Mouse (Mus musculus): Measurements from ENCODE around the gene Bin2. TPM values are rescaled to one million over a fixed set of nuclear protein-coding genes. Genes with fewer than 3 reads are reported as not detected.
A peak's percentile ranks its signal among the peaks of the same experiment; 100 is the strongest.

The Bin2 gene
- 132 and 135 TPM in 2 replicates for polyA plus RNA-seq (2012; ENCODE audit: insufficient read depth, insufficient read length, missing spikeins)

GRCm38 (mm10) chr15:100669337-100669736 is at the start of gene Bin2:
Gene Bin2 (minus strand): TSS chr15:100669553.
- peak within 1 kb of the TSS; percentile 66 for H3K27ac ChIP-seq (ENCODE audit: insufficient read depth, low read depth, low read length)
- H3K4me3 ChIP-seq (ENCODE audit: insufficient read depth, low read length) = peak within 1 kb of the TSS; percentile 89
- TF ChIP-seq POLR2A (IDR thresholded peaks at IDR 0.05; ENCODE audit: borderline replicate concordance, low read depth, low read length) (peak; percentile 77; the same call in 1 of the 2 replicates), CTCF (IDR thresholded peaks at IDR 0.05; ENCODE audit: low read depth, low read length) (no peak)
- peaks cover 52% of the 10 kb centered on the region for H3K4me1 ChIP-seq (ENCODE audit: control insufficient read depth, insufficient read depth, low read length)

GRCm38 (mm10) chr15:100718572-100718971 is 49.2 kb upstream of the Bin2 start:
- Histone ChIP-seq H3K4me3 (ENCODE audit: insufficient read depth, low read length) (no peak overlapping the region), H3K27ac (ENCODE audit: insufficient read depth, low read depth, low read length) (no peak overlapping the region), H3K4me1 (ENCODE audit: control insufficient read depth, insufficient read depth, low read length) (peaks cover 15% of the 10 kb centered on the region)
- TF ChIP-seq POLR2A (IDR thresholded peaks at IDR 0.05; ENCODE audit: borderline replicate concordance, low read depth, low read length) (no peak), CTCF (IDR thresholded peaks at IDR 0.05; ENCODE audit: low read depth, low read length) (peak; percentile 51; the same call in 1 of the 2 replicates)

DNA sequence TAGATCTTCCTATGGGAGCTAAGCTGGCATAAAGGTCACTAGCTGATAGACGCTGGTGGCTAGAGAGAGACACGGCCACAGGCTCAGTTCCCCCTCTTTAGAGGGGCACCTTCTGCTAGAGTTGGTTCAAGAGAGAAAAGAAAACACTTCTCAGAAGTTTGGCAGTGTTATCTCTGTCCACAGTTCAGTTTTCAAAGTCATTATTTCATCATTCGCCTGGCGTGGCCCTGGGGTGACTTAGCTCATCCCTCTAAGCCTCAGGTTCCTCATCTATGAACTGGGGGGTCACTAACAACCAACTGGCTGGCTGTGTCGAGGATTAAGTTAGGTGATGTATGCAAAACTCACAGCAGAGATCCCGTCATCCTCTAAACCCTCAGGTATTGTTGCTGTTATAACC is 48.6 kb upstream of the Bin2 start:
- H3K4me1 ChIP-seq (ENCODE audit: control insufficient read depth, insufficient read depth, low read length) = peaks cover 15% of the 10 kb centered on the region
- no peak for TF ChIP-seq POLR2A (IDR thresholded peaks at IDR 0.05; ENCODE audit: borderline replicate concordance, low read depth, low read length)
- TF ChIP-seq CTCF (IDR thresholded peaks at IDR 0.05; ENCODE audit: low read depth, low read length) = no peak
- H3K27ac ChIP-seq (ENCODE audit: insufficient read depth, low read depth, low read length) = no peak overlapping the region
- H3K4me3 ChIP-seq (ENCODE audit: insufficient read depth, low read length) = no peak overlapping the region

GRCm38 (mm10) chr15:100715399-100715993 is 46.1 kb upstream of the Bin2 start:
- H3K4me1 ChIP-seq (ENCODE audit: control insufficient read depth, insufficient read depth, low read length) = peaks cover 4% of the 10 kb centered on the region; the same call in 1 of the 2 replicates
- H3K4me3 ChIP-seq (ENCODE audit: insufficient read depth, low read length) = no peak overlapping the region
- H3K27ac ChIP-seq (ENCODE audit: insufficient read depth, low read depth, low read length) = no peak overlapping the region
- TF ChIP-seq POLR2A (IDR thresholded peaks at IDR 0.05; ENCODE audit: borderline replicate concordance, low read depth, low read length) (no peak), CTCF (IDR thresholded peaks at IDR 0.05; ENCODE audit: low read depth, low read length) (no peak)

- peaks cover 4% of the 10 kb centered on the region; the same call in 1 of the 2 replicates for H3K4me1 ChIP-seq (ENCODE audit: control insufficient read depth, insufficient read depth, low read length)
- H3K4me3 ChIP-seq (ENCODE audit: insufficient read depth, low read length) = no peak overlapping the region
- TF ChIP-seq POLR2A (IDR thresholded peaks at IDR 0.05; ENCODE audit: borderline replicate concordance, low read depth, low read length) (no peak), CTCF (IDR thresholded peaks at IDR 0.05; ENCODE audit: low read depth, low read length) (no peak)
- H3K27ac ChIP-seq (ENCODE audit: insufficient read depth, low read depth, low read length) = no peak overlapping the region
Measured at GRCm38 (mm10) chr15:100714470-100714869, 45.1 kb upstream of the Bin2 start.

DNA sequence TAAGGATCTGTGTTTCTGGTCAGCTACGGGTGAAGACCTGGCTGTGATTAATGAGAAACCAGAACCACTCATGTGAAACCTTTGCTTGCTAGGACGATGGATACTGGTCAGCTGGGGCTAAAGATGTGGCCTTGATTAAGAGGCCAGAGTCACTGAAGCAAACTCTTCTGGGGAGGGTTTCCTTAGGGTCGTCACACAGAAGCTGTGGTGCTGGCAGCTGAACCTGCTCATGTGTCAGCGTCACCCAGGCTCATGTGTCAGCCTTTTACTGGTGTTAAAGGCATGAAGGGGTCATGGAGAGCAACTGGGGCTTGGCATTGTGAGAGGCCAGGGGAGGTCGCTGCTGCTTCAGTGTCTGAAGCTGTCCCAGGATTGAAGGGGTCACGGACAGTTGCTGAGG is 41.5 kb upstream of the Bin2 start:
- Histone ChIP-seq H3K4me1 (ENCODE audit: control insufficient read depth, insufficient read depth, low read length) (no peaks in the 10 kb centered on the region), H3K4me3 (ENCODE audit: insufficient read depth, low read length) (no peak overlapping the region), H3K27ac (ENCODE audit: insufficient read depth, low read depth, low read length) (no peak overlapping the region)
- TF ChIP-seq POLR2A (IDR thresholded peaks at IDR 0.05; ENCODE audit: borderline replicate concordance, low read depth, low read length) (no peak), CTCF (IDR thresholded peaks at IDR 0.05; ENCODE audit: low read depth, low read length) (no peak)

DNA sequence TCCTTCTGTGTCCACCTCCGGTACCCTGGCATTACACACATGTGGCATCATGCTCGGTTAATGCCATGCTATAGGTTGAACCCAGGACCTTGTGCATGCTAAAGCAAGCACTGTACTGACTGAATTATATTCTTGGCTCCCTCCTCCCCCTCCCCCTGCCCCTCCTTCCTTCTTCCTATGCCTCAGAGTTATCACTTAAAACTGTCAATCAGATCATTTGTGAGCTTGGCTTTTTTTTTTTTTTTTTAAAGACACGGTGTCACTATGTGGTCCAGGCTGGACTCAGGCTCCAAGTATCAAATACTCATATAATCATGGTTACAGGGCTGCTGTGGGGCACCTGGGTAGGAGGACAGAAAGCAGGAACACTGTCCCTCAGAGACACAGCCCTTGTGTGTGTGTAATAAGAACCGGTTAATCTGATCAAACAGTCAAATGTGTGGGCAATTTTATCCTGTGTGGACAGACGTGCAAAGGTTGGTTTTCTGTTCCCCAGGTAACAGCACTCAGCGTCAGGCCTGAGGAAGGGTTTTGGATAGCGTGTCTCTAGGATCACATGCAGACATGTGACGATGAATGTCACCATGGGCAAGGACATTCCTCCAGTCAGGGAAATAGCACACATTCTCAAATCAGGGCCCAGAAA is 39.2 kb upstream of the Bin2 start:
- H3K4me1 ChIP-seq (ENCODE audit: control insufficient read depth, insufficient read depth, low read length) = no peaks in the 10 kb centered on the region
- no peak overlapping the region for H3K27ac ChIP-seq (ENCODE audit: insufficient read depth, low read depth, low read length)
- no peak for TF ChIP-seq POLR2A (IDR thresholded peaks at IDR 0.05; ENCODE audit: borderline replicate concordance, low read depth, low read length)
- TF ChIP-seq CTCF (IDR thresholded peaks at IDR 0.05; ENCODE audit: low read depth, low read length) = no peak
- no peak overlapping the region for H3K4me3 ChIP-seq (ENCODE audit: insufficient read depth, low read length)

DNA sequence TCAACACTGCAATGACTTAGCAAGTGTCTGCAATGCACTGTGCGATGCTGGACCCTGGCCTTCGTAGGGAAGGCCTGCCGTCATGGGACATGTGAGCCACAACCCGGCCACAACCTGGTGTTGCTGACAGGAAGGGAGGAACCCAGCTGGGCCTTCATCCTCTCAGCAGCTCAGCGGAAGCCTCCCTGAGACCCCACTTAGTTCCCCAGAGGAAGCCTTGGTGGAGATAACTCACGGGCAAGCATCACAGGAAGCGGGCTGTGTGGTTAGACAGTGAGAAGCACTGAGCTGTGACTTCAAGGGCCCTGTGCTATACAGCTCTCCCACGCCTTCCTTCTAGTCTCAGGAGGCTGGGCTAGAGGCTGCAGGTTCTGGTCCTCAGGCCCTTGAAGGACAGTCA is 36.9 kb upstream of the Bin2 start:
- Histone ChIP-seq H3K27ac (ENCODE audit: insufficient read depth, low read depth, low read length) (no peak overlapping the region), H3K4me3 (ENCODE audit: insufficient read depth, low read length) (no peak overlapping the region), H3K4me1 (ENCODE audit: control insufficient read depth, insufficient read depth, low read length) (no peaks in the 10 kb centered on the region)
- no peak for TF ChIP-seq CTCF (IDR thresholded peaks at IDR 0.05; ENCODE audit: low read depth, low read length)
- TF ChIP-seq POLR2A (IDR thresholded peaks at IDR 0.05; ENCODE audit: borderline replicate concordance, low read depth, low read length) = no peak

- no peak overlapping the region for H3K27ac ChIP-seq (ENCODE audit: insufficient read depth, low read depth, low read length)
- H3K4me1 ChIP-seq (ENCODE audit: control insufficient read depth, insufficient read depth, low read length) = no peaks in the 10 kb centered on the region
- no peak overlapping the region for H3K4me3 ChIP-seq (ENCODE audit: insufficient read depth, low read length)
- no peak for TF ChIP-seq CTCF (IDR thresholded peaks at IDR 0.05; ENCODE audit: low read depth, low read length)
Measured at GRCm38 (mm10) chr15:100705376-100705775, 36.0 kb upstream of the Bin2 start.

DNA sequence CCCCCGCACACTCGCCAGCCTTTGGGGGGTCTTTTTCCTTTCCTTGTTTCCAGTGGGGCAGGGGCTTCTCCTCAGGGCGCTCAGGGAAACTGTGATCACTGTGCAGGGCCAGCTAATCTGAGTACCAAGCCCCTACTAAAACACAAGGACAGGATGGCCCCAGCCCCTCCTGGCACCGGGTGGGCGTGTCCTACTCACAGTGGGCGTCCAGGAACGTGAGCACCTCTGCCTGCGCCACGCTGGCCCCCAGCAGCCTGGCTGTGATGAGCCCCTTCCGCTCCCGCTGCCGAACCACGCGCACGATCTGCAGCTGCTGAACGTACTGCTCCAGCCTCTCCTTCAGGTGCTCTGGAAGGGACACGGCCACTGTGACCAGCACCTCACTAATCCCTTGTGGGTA is 34.6 kb upstream of the Bin2 start:
- H3K4me1 ChIP-seq (ENCODE audit: control insufficient read depth, insufficient read depth, low read length) = 0 out of 2 replicates have a peak, but pooled peaks cover 2% of the 10 kb centered on the region
- H3K4me3 ChIP-seq (ENCODE audit: insufficient read depth, low read length) = no peak overlapping the region
- H3K27ac ChIP-seq (ENCODE audit: insufficient read depth, low read depth, low read length) = no peak overlapping the region
- TF ChIP-seq CTCF (IDR thresholded peaks at IDR 0.05; ENCODE audit: low read depth, low read length) (no peak), POLR2A (IDR thresholded peaks at IDR 0.05; ENCODE audit: borderline replicate concordance, low read depth, low read length) (no peak)
